In the genomic region with DNA sequence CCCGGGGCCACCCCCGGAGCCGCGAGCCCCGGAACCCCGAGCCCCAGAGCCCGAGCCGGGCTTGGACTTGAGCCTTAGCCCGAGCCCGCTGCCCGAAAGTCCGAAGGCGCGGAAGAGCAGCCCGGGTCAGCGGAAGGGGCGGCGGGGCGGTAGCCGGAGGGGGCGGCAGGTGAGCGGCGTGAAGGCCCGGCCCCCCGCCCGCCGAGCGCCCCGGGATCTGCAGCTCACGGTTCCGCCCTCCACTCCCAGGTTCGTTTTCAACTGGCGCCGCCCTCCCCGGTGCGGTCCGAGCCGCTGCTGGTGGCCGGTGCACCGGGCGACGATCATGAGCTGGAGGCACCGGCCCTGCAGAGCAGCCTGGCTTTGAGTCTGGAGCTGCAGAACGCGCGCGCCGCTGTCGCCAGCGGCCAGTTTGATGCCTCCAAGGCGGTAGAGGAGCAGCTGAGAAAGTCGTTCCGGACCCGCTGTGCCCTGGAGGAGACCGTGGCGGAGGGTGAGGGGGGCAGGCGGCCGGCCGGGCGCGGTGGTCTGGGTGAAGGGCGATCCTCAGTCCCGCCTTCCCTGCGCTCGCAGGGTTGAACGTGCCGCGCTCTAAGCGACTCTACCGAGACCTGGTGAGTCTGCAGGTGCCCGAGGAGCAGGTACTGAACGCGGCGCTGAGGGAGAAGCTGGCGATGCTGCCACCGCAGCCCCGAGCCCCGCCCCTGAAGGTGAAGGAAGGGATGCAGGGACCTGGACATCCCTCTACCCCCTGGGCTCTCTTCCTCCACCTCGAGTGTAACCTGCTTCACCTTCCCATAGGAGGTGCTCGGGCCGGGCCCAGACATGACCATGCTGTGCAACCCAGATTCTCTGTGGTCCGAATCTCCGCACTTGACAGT, we compare ENCODE assay signal across 8 mouse cellular contexts. TPM values are rescaled to one million over a fixed set of nuclear protein-coding genes. Genes with fewer than 3 reads are reported as not detected.
DNase-seq lines count a peak whose midpoint lies in the region; ATAC-seq and TF ChIP-seq lines count a peak whose summit lies in the region.

No protein-coding gene starts in this region.

- peaks cover 49% of the 10 kb centered on the region for H3K36me3 ChIP-seq in erythroblast, embryonic 14.5 days (ENCODE audit: control insufficient read depth)
- peaks cover 36% of the 10 kb centered on the region for H3K36me3 ChIP-seq in intestine, postnatal 0 days (ENCODE audit: control insufficient read depth, insufficient read depth)
- peaks cover 17% of the 10 kb centered on the region for H3K36me3 ChIP-seq in lung, postnatal 0 days (ENCODE audit: insufficient read depth, low read length)

- peak overlapping the region; percentile 96 for H3K27ac ChIP-seq in layer of hippocampus, adult 2 months
- H3K27ac ChIP-seq in intestine, postnatal 0 days (ENCODE audit: low read depth, low read length): peak overlapping the region; percentile 82
- H3K27ac ChIP-seq in lung, postnatal 0 days (ENCODE audit: low read length): peak overlapping the region; percentile 90

- no peak for TF ChIP-seq EP300 in lung, postnatal 0 days (IDR thresholded peaks at IDR 0.05)

- peak overlapping the region; percentile 84 for H3K4me3 ChIP-seq in layer of hippocampus, adult 2 months
- H3K4me3 ChIP-seq in erythroblast, embryonic 14.5 days (replicated peaks): peak overlapping the region; percentile 95
- peak overlapping the region; percentile 100 for H3K4me3 ChIP-seq in intestine, postnatal 0 days (ENCODE audit: low read depth, low read length)
- peak overlapping the region; percentile 99 for H3K4me3 ChIP-seq in lung, postnatal 0 days (ENCODE audit: low read depth, low read length)

- TF ChIP-seq CTCF in layer of hippocampus, adult 2 months (conservative IDR thresholded peaks at IDR 0.05): no peak
- TF ChIP-seq CTCF in intestine, postnatal 0 days (IDR thresholded peaks at IDR 0.05; ENCODE audit: low read depth): no peak
- TF ChIP-seq CTCF in lung, postnatal 0 days (IDR thresholded peaks at IDR 0.05): 0 out of 2 replicates have a peak, but pooled peaks have one; percentile 12

- H3K4me1 ChIP-seq in erythroblast, embryonic 14.5 days (ENCODE audit: control insufficient read depth): peaks cover 87% of the 10 kb centered on the region
- H3K4me1 ChIP-seq in intestine, postnatal 0 days (replicated peaks; ENCODE audit: control insufficient read depth, insufficient read depth, low read length): peaks cover 11% of the 10 kb centered on the region
- H3K4me1 ChIP-seq in lung, postnatal 0 days (ENCODE audit: insufficient read depth, low read depth, low read length): peaks cover 20% of the 10 kb centered on the region; the same call in 1 of the 2 replicates

- WGBS in intestine, postnatal 0 days: under 1% methylated on average over 75 of the region's 83 CpGs
- 1% methylated on average over 74 of the region's 83 CpGs for WGBS in lung, postnatal 0 days

- peak overlapping the region; percentile 75 for H3K4me2 ChIP-seq in intestine, postnatal 0 days (replicated peaks; ENCODE audit: low read depth)
- H3K4me2 ChIP-seq in lung, postnatal 0 days (replicated peaks; ENCODE audit: low read depth, low read length): peak overlapping the region; percentile 97

- peak overlapping the region; percentile 91 for H3K9ac ChIP-seq in intestine, postnatal 0 days (ENCODE audit: low read depth, low read length)
- peak overlapping the region; percentile 81 for H3K9ac ChIP-seq in lung, postnatal 0 days (replicated peaks; ENCODE audit: low read depth)

- no peaks in the 10 kb centered on the region for H3K9me3 ChIP-seq in erythroblast, embryonic 14.5 days (ENCODE audit: control insufficient read depth, low read length)
- no peaks in the 10 kb centered on the region for H3K9me3 ChIP-seq in intestine, postnatal 0 days (ENCODE audit: control insufficient read depth)
- no peaks in the 10 kb centered on the region for H3K9me3 ChIP-seq in lung, postnatal 0 days (ENCODE audit: low read length)

- DNase-seq in layer of hippocampus, adult 2 months (ENCODE audit: low spot score in 2 of 2): no peak
- DNase-seq in layer of hippocampus, postnatal 36 days: no peak
- DNase-seq in lung, postnatal 0 days (ENCODE audit: low spot score): peak; percentile 28
- DNase-seq in spleen, postnatal 10 days (ENCODE audit: low spot score in 2 of 2): peak; percentile 68 to 69
- DNase-seq in ovary, postnatal 10 days (ENCODE audit: low spot score): no peak

- no peaks in the 10 kb centered on the region for H3K27me3 ChIP-seq in erythroblast, embryonic 14.5 days (ENCODE audit: control insufficient read depth)
- H3K27me3 ChIP-seq in intestine, postnatal 0 days (replicated peaks; ENCODE audit: control insufficient read depth, insufficient read depth, low read length): no peaks in the 10 kb centered on the region
- no peaks in the 10 kb centered on the region for H3K27me3 ChIP-seq in lung, postnatal 0 days (replicated peaks; ENCODE audit: insufficient read depth, low read length)

- peak; percentile 20 for ATAC-seq in activated CD4-positive, CD25-positive, alpha-beta regulatory T cell, adult 4 months
- peak; percentile 11; the same call in 1 of the 2 replicates for ATAC-seq in intestine, postnatal 0 days
- ATAC-seq in lung, postnatal 0 days: peak; percentile 37

RNA-seq across cellular contexts. Expression of a gene that starts 0.6 kb away (rescaled TPM):
- 10 to 100 TPM; 19.8 to 25.4 TPM for total RNA-seq in layer of hippocampus, adult 2 months (2021)
- 10 to 100 TPM; 24.1 to 24.6 TPM for total RNA-seq in layer of hippocampus, postnatal 36 days (2021)
- polyA plus RNA-seq in activated CD4-positive, CD25-positive, alpha-beta regulatory T cell, adult 4 months (2017; shearing (Covaris generic)): 1 to 10 TPM; 7.2 to 8.8 TPM
- 16.1 TPM in 2 replicates for polyA plus RNA-seq in erythroblast, embryonic 14.5 days (2012)
- polyA plus RNA-seq in intestine, postnatal 0 days (2015; fragmentation: Nextera tagmentation; extraction: Ambion mirVana): 29.0 and 30.8 TPM in 2 replicates
- 28.8 and 29.8 TPM in 2 replicates for polyA plus RNA-seq in lung, postnatal 0 days (2015; fragmentation: Nextera tagmentation; extraction: Ambion mirVana)

RNA-seq across cellular contexts. Expression of a gene that starts 8.2 kb away (rescaled TPM):
- total RNA-seq in layer of hippocampus, adult 2 months (2021): 10 to 100 TPM; 43.6 to 49.2 TPM
- 10 to 100 TPM; 40.8 to 44.5 TPM for total RNA-seq in layer of hippocampus, postnatal 36 days (2021)
- polyA plus RNA-seq in activated CD4-positive, CD25-positive, alpha-beta regulatory T cell, adult 4 months (2017; shearing (Covaris generic)): 10 to 100 TPM; 22.4 to 26.9 TPM
- 17.1 and 18.2 TPM in 2 replicates for polyA plus RNA-seq in erythroblast, embryonic 14.5 days (2012)
- polyA plus RNA-seq in intestine, postnatal 0 days (2015; fragmentation: Nextera tagmentation; extraction: Ambion mirVana): 10.3 and 10.8 TPM in 2 replicates
- polyA plus RNA-seq in lung, postnatal 0 days (2015; fragmentation: Nextera tagmentation; extraction: Ambion mirVana): 12.2 and 13.7 TPM in 2 replicates

RNA-seq across cellular contexts. Expression of a gene that starts 8.3 kb away (rescaled TPM):
- total RNA-seq in layer of hippocampus, adult 2 months (2021): 1 to 10 TPM; 5.7 to 8.1 TPM
- 1 to 10 TPM; 5.2 to 7.1 TPM for total RNA-seq in layer of hippocampus, postnatal 36 days (2021)
- 10 to 100 TPM in 1 of 2 experiments, 1 to 10 TPM in 1; 5.9 to 10.9 TPM for polyA plus RNA-seq in activated CD4-positive, CD25-positive, alpha-beta regulatory T cell, adult 4 months (2017; shearing (Covaris generic))
- polyA plus RNA-seq in erythroblast, embryonic 14.5 days (2012): 0.04 and 0.05 TPM in 2 replicates
- 3.3 and 3.5 TPM in 2 replicates for polyA plus RNA-seq in intestine, postnatal 0 days (2015; fragmentation: Nextera tagmentation; extraction: Ambion mirVana)
- polyA plus RNA-seq in lung, postnatal 0 days (2015; fragmentation: Nextera tagmentation; extraction: Ambion mirVana): 2.4 and 4.3 TPM in 2 replicates

RNA-seq across cellular contexts. Expression of a gene that starts 33.8 kb away (rescaled TPM):
- 100 to 1,000 TPM; 160 to 174 TPM for total RNA-seq in layer of hippocampus, adult 2 months (2021)
- 100 to 1,000 TPM; 170 to 176 TPM for total RNA-seq in layer of hippocampus, postnatal 36 days (2021)
- 10 to 100 TPM; 62.9 to 82.3 TPM for polyA plus RNA-seq in activated CD4-positive, CD25-positive, alpha-beta regulatory T cell, adult 4 months (2017; shearing (Covaris generic))
- 53.9 and 58.8 TPM in 2 replicates for polyA plus RNA-seq in erythroblast, embryonic 14.5 days (2012)
- 111 and 119 TPM in 2 replicates for polyA plus RNA-seq in intestine, postnatal 0 days (2015; fragmentation: Nextera tagmentation; extraction: Ambion mirVana)
- 119 and 129 TPM in 2 replicates for polyA plus RNA-seq in lung, postnatal 0 days (2015; fragmentation: Nextera tagmentation; extraction: Ambion mirVana)

RNA-seq across cellular contexts. Expression of a gene that starts 37.9 kb away (rescaled TPM):
- 10 to 100 TPM; 70.4 to 72.5 TPM for total RNA-seq in layer of hippocampus, adult 2 months (2021)
- 10 to 100 TPM; 65.4 to 66.3 TPM for total RNA-seq in layer of hippocampus, postnatal 36 days (2021)
- under 1 TPM in 1 of 2 experiments, not detected in 1; 0.19 TPM for polyA plus RNA-seq in activated CD4-positive, CD25-positive, alpha-beta regulatory T cell, adult 4 months (2017; shearing (Covaris generic))
- polyA plus RNA-seq in erythroblast, embryonic 14.5 days (2012): 0.97 and 1.2 TPM in 2 replicates
- polyA plus RNA-seq in intestine, postnatal 0 days (2015; fragmentation: Nextera tagmentation; extraction: Ambion mirVana): 1.6 and 2.0 TPM in 2 replicates
- polyA plus RNA-seq in lung, postnatal 0 days (2015; fragmentation: Nextera tagmentation; extraction: Ambion mirVana): 0.51 and 0.65 TPM in 2 replicates

Comparison
In these comparisons a context has a peak if more than half of its experiments do, and no peak if none do; other contexts are left out.
1. DNase-seq: peak in lung, postnatal 0 days (single experiment) and spleen, postnatal 10 days (2 of 2); none in layer of hippocampus, adult 2 months (0 of 2), layer of hippocampus, postnatal 36 days (0 of 2) and ovary, postnatal 10 days (single experiment).
2. Peak in every context shown above with its lines, with median percentiles within 50 percentile points of each other: H3K27ac ChIP-seq, H3K4me3 ChIP-seq and ATAC-seq.